Mouse (Mus musculus) intestine, embryonic 16.5 days (tissue): ENCODE measurements at regions not wholly inside any gene's neighbourhood (a gene's known extent, or its start where the extent isn't known, plus 50 kb on each side); places are given as distances from the start of the nearest gene placed in this dataset.

ENCODE experiments used
- ATAC-seq: fragments of 200-750 bp; cut with Nextera tagmentation; 2 replicates; pipeline ENCODE4 v1.8.0; 2017; ENCODE audit warnings: moderate TSS enrichment, moderate library complexity
- H3K27ac ChIP-seq: fragments of 300-500 bp; sonication (generic); 2 replicates; pipeline ENCODE4 v1.5.1; 2014; ENCODE audit warnings: mild to moderate bottlenecking, low read length
- H3K27me3 ChIP-seq: fragments of 300-500 bp; sonication (generic); replicated peaks from 2 replicates; pipeline ENCODE4 v1.6.1; 2014; ENCODE audit warnings: low read length, control low read depth, mixed read lengths; ENCODE audit not compliant: control insufficient read depth, insufficient read depth
- H3K36me3 ChIP-seq: fragments of 300-500 bp; sonication (generic); 2 replicates; pipeline ENCODE4 v1.6.1; 2014; ENCODE audit warnings: low read length, control low read depth; ENCODE audit not compliant: control insufficient read depth, insufficient read depth
- H3K4me1 ChIP-seq: fragments of 300-500 bp; sonication (generic); 2 replicates; pipeline ENCODE4 v1.6.1; 2014; ENCODE audit warnings: low read length, control low read depth, mixed read lengths; ENCODE audit not compliant: control insufficient read depth, insufficient read depth
- H3K4me2 ChIP-seq: fragments of 300-500 bp; sonication (generic); 2 replicates; pipeline ENCODE4 v1.6.1; 2014; ENCODE audit warnings: low read depth, low read length, control low read depth
- H3K4me3 ChIP-seq: fragments of 300-500 bp; sonication (generic); 2 replicates; pipeline ENCODE4 v1.5.1; 2014; ENCODE audit warnings: mild to moderate bottlenecking, low read length
- H3K9ac ChIP-seq: fragments of 300-500 bp; sonication (generic); 2 replicates; pipeline ENCODE4 v1.6.1; 2014; ENCODE audit warnings: low read depth, low read length
- H3K9me3 ChIP-seq: fragments of 300-500 bp; sonication (generic); 2 replicates; pipeline ENCODE4 v1.6.1; 2016; ENCODE audit warnings: low read length, control low read depth; ENCODE audit not compliant: control insufficient read depth
- WGBS: fragments of 180-500 bp; shearing (Covaris S2); extraction: QIAGEN DNeasy Blood & Tissue Kit; methylation state at CpG from one replicate; pipeline ENCODE4 v1.1.7; 2014; 5-methylcytosine and 5-hydroxymethylcytosine counted together

- no peaks in the 10 kb centered on the region for H3K9me3 ChIP-seq
- no peak overlapping the region for H3K27ac ChIP-seq
- no peaks in the 10 kb centered on the region for H3K27me3 ChIP-seq
- no peak overlapping the region for H3K4me2 ChIP-seq
- WGBS, result 79% methylated on average over 6 of the region's 6 CpGs
- ATAC-seq, result no peak
- H3K9ac ChIP-seq, result no peak overlapping the region
- H3K4me1 ChIP-seq, result 0 out of 2 replicates have a peak, but pooled peaks cover 5% of the 10 kb centered on the region
- H3K4me3 ChIP-seq, result no peak overlapping the region
- H3K36me3 ChIP-seq, result no peaks in the 10 kb centered on the region
Observed at GRCm38 (mm10) chr15:10767535-10767934, 53.1 kb upstream of the Rai14 start.

GRCm38 (mm10) chr15:10770410-10771310 lies 56.2 kb upstream of the Rai14 start:
- ATAC-seq, result no peak
- Histone ChIP-seq H3K36me3 (no peaks in the 10 kb centered on the region), H3K27ac (no peak overlapping the region), H3K9me3 (no peaks in the 10 kb centered on the region), H3K27me3 (no peaks in the 10 kb centered on the region), H3K9ac (no peak overlapping the region), H3K4me2 (no peak overlapping the region), H3K4me1 (0 out of 2 replicates have a peak, but pooled peaks cover 5% of the 10 kb centered on the region), H3K4me3 (no peak overlapping the region)
- 31% methylated on average over 5 of the region's 5 CpGs for WGBS

GRCm38 (mm10) chr15:10771311-10771690 lies 56.9 kb upstream of the Rai14 start:
- no peak for ATAC-seq

GRCm38 (mm10) chr15:10779941-10780620 lies 65.7 kb upstream of the Rai14 start:
- H3K27me3 ChIP-seq, result no peaks in the 10 kb centered on the region
- H3K36me3 ChIP-seq, result no peaks in the 10 kb centered on the region
- no peak overlapping the region for H3K9ac ChIP-seq
- no peak overlapping the region for H3K4me2 ChIP-seq
- no peak overlapping the region for H3K27ac ChIP-seq
- no peak for ATAC-seq
- 73% methylated on average over 13 of the region's 13 CpGs for WGBS
- no peak overlapping the region for H3K4me3 ChIP-seq
- no peaks in the 10 kb centered on the region for H3K9me3 ChIP-seq
- H3K4me1 ChIP-seq, result no peaks in the 10 kb centered on the region

More at GRCm38 (mm10) chr15:10771311-10771690, 56.9 kb upstream of the Rai14 start:
- no peak overlapping the region for H3K9ac ChIP-seq
- H3K4me2 ChIP-seq, result no peak overlapping the region
- no peaks in the 10 kb centered on the region for H3K9me3 ChIP-seq
- H3K27me3 ChIP-seq, result no peaks in the 10 kb centered on the region
- no peaks in the 10 kb centered on the region for H3K36me3 ChIP-seq
- WGBS, result 31% methylated on average over 4 of the region's 4 CpGs
- H3K4me3 ChIP-seq, result no peak overlapping the region
- H3K27ac ChIP-seq, result no peak overlapping the region
- H3K4me1 ChIP-seq, result 0 out of 2 replicates have a peak, but pooled peaks cover 5% of the 10 kb centered on the region

- Histone ChIP-seq H3K4me2 (no peak overlapping the region), H3K4me1 (no peaks in the 10 kb centered on the region), H3K27me3 (no peaks in the 10 kb centered on the region), H3K27ac (no peak overlapping the region), H3K9me3 (no peaks in the 10 kb centered on the region), H3K9ac (no peak overlapping the region), H3K4me3 (no peak overlapping the region), H3K36me3 (no peaks in the 10 kb centered on the region)
- ATAC-seq, result no peak
- 37% methylated on average over 6 of the region's 6 CpGs for WGBS
Observed at GRCm38 (mm10) chr15:10789371-10789770, 74.9 kb upstream of the Rai14 start.

- Histone ChIP-seq H3K27me3 (no peaks in the 10 kb centered on the region), H3K9me3 (no peaks in the 10 kb centered on the region), H3K4me1 (no peaks in the 10 kb centered on the region), H3K9ac (no peak overlapping the region), H3K36me3 (no peaks in the 10 kb centered on the region), H3K4me3 (no peak overlapping the region), H3K27ac (no peak overlapping the region), H3K4me2 (no peak overlapping the region)
- no peak for ATAC-seq
- WGBS, result 84% methylated on average over 3 of the region's 3 CpGs
Observed at GRCm38 (mm10) chr15:10790862-10791497, 76.6 kb upstream of the Rai14 start.

GRCm38 (mm10) chr15:10791516-10792112 lies 77.2 kb upstream of the Rai14 start:
- no peaks in the 10 kb centered on the region for H3K27me3 ChIP-seq
- H3K4me1 ChIP-seq, result no peaks in the 10 kb centered on the region
- ATAC-seq, result no peak
- WGBS, result 77% methylated on average over 3 of the region's 3 CpGs
- H3K9ac ChIP-seq, result no peak overlapping the region
- H3K4me2 ChIP-seq, result no peak overlapping the region
- H3K27ac ChIP-seq, result no peak overlapping the region
- H3K36me3 ChIP-seq, result no peaks in the 10 kb centered on the region
- H3K9me3 ChIP-seq, result no peaks in the 10 kb centered on the region
- H3K4me3 ChIP-seq, result no peak overlapping the region

GRCm38 (mm10) chr15:10792156-10792555 lies 77.7 kb upstream of the Rai14 start:
- no peaks in the 10 kb centered on the region for H3K27me3 ChIP-seq
- no peak overlapping the region for H3K27ac ChIP-seq
- no peak overlapping the region for H3K4me3 ChIP-seq
- no peak overlapping the region for H3K9ac ChIP-seq
- no peak for ATAC-seq
- H3K9me3 ChIP-seq, result no peaks in the 10 kb centered on the region
- H3K4me2 ChIP-seq, result no peak overlapping the region
- H3K4me1 ChIP-seq, result no peaks in the 10 kb centered on the region
- no peaks in the 10 kb centered on the region for H3K36me3 ChIP-seq
- WGBS, result 68% methylated on average over 7 of the region's 7 CpGs
